Mouse (Mus musculus): ENCODE results near the gene Stpg1.

DNA sequence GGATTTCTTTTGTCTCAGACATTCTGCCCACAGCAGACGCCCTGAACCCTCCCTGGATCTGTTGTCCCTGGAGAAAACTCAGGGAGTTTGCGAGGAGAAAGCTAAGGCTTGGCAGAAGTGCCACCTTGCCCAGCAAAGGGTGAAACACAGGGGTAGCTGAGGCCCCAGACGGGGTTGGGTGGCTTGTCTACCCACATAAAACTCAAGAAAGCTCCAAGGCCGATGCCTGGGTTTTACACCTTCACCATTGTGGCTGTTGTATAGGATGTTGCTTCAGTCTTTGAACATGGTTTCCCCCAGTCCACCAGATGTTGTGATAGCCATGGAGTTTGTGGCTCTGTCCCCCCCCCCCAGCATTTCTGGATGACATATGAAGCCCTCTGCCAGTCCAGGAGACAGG is 90.2 kb downstream of the Stpg1 start:
- no peak for TF ChIP-seq CTCF (IDR thresholded peaks at IDR 0.05; ENCODE audit: extremely low read depth, insufficient read depth, insufficient read length, insufficient replicate concordance)
- no peak for TF ChIP-seq POLR2A (IDR thresholded peaks at IDR 0.05; ENCODE audit: low read depth, low read length)

Measured in spleen, adult 2 months (tissue).